Mouse (Mus musculus): Measurements from ENCODE around the gene Hemk1. TPM values are rescaled to one million over a fixed set of nuclear protein-coding genes. Genes with fewer than 3 reads are reported as not detected.

Gene Hemk1
- polyA plus RNA-seq, 1 experiment = 22.0 TPM

- Histone ChIP-seq H3K27me3 (ENCODE audit: control insufficient read depth, insufficient read depth, low read length) (no peaks in the 10 kb centered on the region), H3K4me1 (ENCODE audit: control insufficient read depth, insufficient read depth, low read length) (peaks cover 4% of the 10 kb centered on the region), H3K36me3 (ENCODE audit: control insufficient read depth, insufficient read depth, low read length) (no peaks in the 10 kb centered on the region), H3K4me3 (ENCODE audit: control insufficient read depth, low read depth, low read length) (no peak overlapping the region), H3K27ac (ENCODE audit: control insufficient read depth, insufficient read depth, low read depth, low read length) (no peak overlapping the region)
- TF ChIP-seq CTCF (IDR thresholded peaks at IDR 0.05; ENCODE audit: control insufficient read depth, insufficient read depth, insufficient replicate concordance, low read depth, low read length) (peak; percentile 23; the same call in 1 of the 2 replicates), POLR2A (IDR thresholded peaks at IDR 0.05; ENCODE audit: control insufficient read depth, low read depth, low read length) (no peak)
These were observed 36.5 kb upstream of the Hemk1 start for GRCm38 (mm10) chr9:107374623-107375022.

- TF ChIP-seq CTCF (IDR thresholded peaks at IDR 0.05; ENCODE audit: control insufficient read depth, insufficient read depth, insufficient replicate concordance, low read depth, low read length) = no peak
- no peak for TF ChIP-seq POLR2A (IDR thresholded peaks at IDR 0.05; ENCODE audit: control insufficient read depth, low read depth, low read length)
- Histone ChIP-seq H3K27ac (ENCODE audit: control insufficient read depth, insufficient read depth, low read depth, low read length) (no peak overlapping the region), H3K4me3 (ENCODE audit: control insufficient read depth, low read depth, low read length) (no peak overlapping the region), H3K27me3 (ENCODE audit: control insufficient read depth, insufficient read depth, low read length) (no peaks in the 10 kb centered on the region), H3K4me1 (ENCODE audit: control insufficient read depth, insufficient read depth, low read length) (peaks cover 4% of the 10 kb centered on the region), H3K36me3 (ENCODE audit: control insufficient read depth, insufficient read depth, low read length) (no peaks in the 10 kb centered on the region)
These were observed 34.3 kb upstream of the Hemk1 start for GRCm38 (mm10) chr9:107372441-107372840.

- Histone ChIP-seq H3K27me3 (ENCODE audit: control insufficient read depth, insufficient read depth, low read length) (no peaks in the 10 kb centered on the region), H3K27ac (ENCODE audit: control insufficient read depth, insufficient read depth, low read depth, low read length) (no peak overlapping the region), H3K4me3 (ENCODE audit: control insufficient read depth, low read depth, low read length) (no peak overlapping the region), H3K36me3 (ENCODE audit: control insufficient read depth, insufficient read depth, low read length) (no peaks in the 10 kb centered on the region), H3K4me1 (ENCODE audit: control insufficient read depth, insufficient read depth, low read length) (peaks cover 3% of the 10 kb centered on the region; the same call in 1 of the 2 replicates)
- no peak for TF ChIP-seq CTCF (IDR thresholded peaks at IDR 0.05; ENCODE audit: control insufficient read depth, insufficient read depth, insufficient replicate concordance, low read depth, low read length)
- no peak for TF ChIP-seq POLR2A (IDR thresholded peaks at IDR 0.05; ENCODE audit: control insufficient read depth, low read depth, low read length)
These were observed 31.9 kb upstream of the Hemk1 start for GRCm38 (mm10) chr9:107370106-107370463.

- no peak for TF ChIP-seq CTCF (IDR thresholded peaks at IDR 0.05; ENCODE audit: control insufficient read depth, insufficient read depth, insufficient replicate concordance, low read depth, low read length)
- TF ChIP-seq POLR2A (IDR thresholded peaks at IDR 0.05; ENCODE audit: control insufficient read depth, low read depth, low read length) = no peak
- no peaks in the 10 kb centered on the region for H3K4me1 ChIP-seq (ENCODE audit: control insufficient read depth, insufficient read depth, low read length)
- no peaks in the 10 kb centered on the region for H3K36me3 ChIP-seq (ENCODE audit: control insufficient read depth, insufficient read depth, low read length)
- no peaks in the 10 kb centered on the region for H3K27me3 ChIP-seq (ENCODE audit: control insufficient read depth, insufficient read depth, low read length)
- no peak overlapping the region for H3K27ac ChIP-seq (ENCODE audit: control insufficient read depth, insufficient read depth, low read depth, low read length)
- H3K4me3 ChIP-seq (ENCODE audit: control insufficient read depth, low read depth, low read length) = no peak overlapping the region
These were observed 31.3 kb upstream of the Hemk1 start for GRCm38 (mm10) chr9:107369270-107370105.

GRCm38 (mm10) chr9:107368302-107368701 is 30.2 kb upstream of the Hemk1 start:
- TF ChIP-seq POLR2A (IDR thresholded peaks at IDR 0.05; ENCODE audit: control insufficient read depth, low read depth, low read length) (no peak), CTCF (IDR thresholded peaks at IDR 0.05; ENCODE audit: control insufficient read depth, insufficient read depth, insufficient replicate concordance, low read depth, low read length) (no peak)
- Histone ChIP-seq H3K27ac (ENCODE audit: control insufficient read depth, insufficient read depth, low read depth, low read length) (no peak overlapping the region), H3K36me3 (ENCODE audit: control insufficient read depth, insufficient read depth, low read length) (no peaks in the 10 kb centered on the region), H3K4me3 (ENCODE audit: control insufficient read depth, low read depth, low read length) (no peak overlapping the region), H3K27me3 (ENCODE audit: control insufficient read depth, insufficient read depth, low read length) (no peaks in the 10 kb centered on the region), H3K4me1 (ENCODE audit: control insufficient read depth, insufficient read depth, low read length) (no peaks in the 10 kb centered on the region)

GRCm38 (mm10) chr9:107366644-107367043 is 28.5 kb upstream of the Hemk1 start:
- Histone ChIP-seq H3K4me1 (ENCODE audit: control insufficient read depth, insufficient read depth, low read length) (no peaks in the 10 kb centered on the region), H3K27me3 (ENCODE audit: control insufficient read depth, insufficient read depth, low read length) (no peaks in the 10 kb centered on the region), H3K4me3 (ENCODE audit: control insufficient read depth, low read depth, low read length) (no peak overlapping the region), H3K27ac (ENCODE audit: control insufficient read depth, insufficient read depth, low read depth, low read length) (no peak overlapping the region), H3K36me3 (ENCODE audit: control insufficient read depth, insufficient read depth, low read length) (no peaks in the 10 kb centered on the region)
- TF ChIP-seq POLR2A (IDR thresholded peaks at IDR 0.05; ENCODE audit: control insufficient read depth, low read depth, low read length) (no peak), CTCF (IDR thresholded peaks at IDR 0.05; ENCODE audit: control insufficient read depth, insufficient read depth, insufficient replicate concordance, low read depth, low read length) (peak; percentile 66; the same call in 1 of the 2 replicates)

GRCm38 (mm10) chr9:107360989-107361388 is 22.8 kb upstream of the Hemk1 start:
- no peak overlapping the region for H3K27ac ChIP-seq (ENCODE audit: control insufficient read depth, insufficient read depth, low read depth, low read length)
- no peaks in the 10 kb centered on the region for H3K4me1 ChIP-seq (ENCODE audit: control insufficient read depth, insufficient read depth, low read length)
- no peaks in the 10 kb centered on the region for H3K27me3 ChIP-seq (ENCODE audit: control insufficient read depth, insufficient read depth, low read length)
- H3K36me3 ChIP-seq (ENCODE audit: control insufficient read depth, insufficient read depth, low read length) = no peaks in the 10 kb centered on the region
- no peak overlapping the region for H3K4me3 ChIP-seq (ENCODE audit: control insufficient read depth, low read depth, low read length)
- TF ChIP-seq CTCF (IDR thresholded peaks at IDR 0.05; ENCODE audit: control insufficient read depth, insufficient read depth, insufficient replicate concordance, low read depth, low read length) (no peak), POLR2A (IDR thresholded peaks at IDR 0.05; ENCODE audit: control insufficient read depth, low read depth, low read length) (no peak)

All from testis, adult 2 months (tissue).